13 mouse cellular contexts compared by ENCODE assay signal in genomic region chr11:3333111-3333695, GRCm38 (mm10). TPM values are rescaled to one million over a fixed set of nuclear protein-coding genes. Genes with fewer than 3 reads are reported as not detected.
DNase-seq lines count a peak whose midpoint lies in the region; ATAC-seq and TF ChIP-seq lines count a peak whose summit lies in the region.
"Had no signal": no experiment of that assay in that cellular context is flagged by ENCODE, and none has a peak within 500 bp of the region (broad histone marks: within the 10 kb centered on the region; RNA-seq: fewer than 3 reads in every experiment).

No protein-coding gene starts in this region.

- H3K4me2 ChIP-seq in heart, embryonic 14.5 days (ENCODE audit: low read length) = peak overlapping the region; percentile 100; the same call in 1 of the 2 replicates

- TF ChIP-seq CTCF in left cerebral cortex, adult 2 months (IDR thresholded peaks at IDR 0.05) = no peak
- TF ChIP-seq CTCF in E14TG2a.4 (conservative IDR thresholded peaks at IDR 0.05; ENCODE audit: low read length) = no peak

- no peak for DNase-seq in heart, postnatal 25 days (ENCODE audit: low spot score)
- DNase-seq in left cerebral cortex, adult 2 months (ENCODE audit: extremely low spot score in 1 of 2, low spot score in 2 of 2) = no peak
- DNase-seq in left cerebral cortex, adult 8-10 months (ENCODE audit: low spot score in 2 of 2) = no peak
- no peak for DNase-seq in ES-E14 (ENCODE audit: low read depth, low spot score)
- DNase-seq: adrenal gland, adult 8-10 months; right cerebral cortex, postnatal 25 days had no signal

- no peaks in the 10 kb centered on the region for H3K9me3 ChIP-seq in heart, embryonic 14.5 days (ENCODE audit: control insufficient read depth, low read length)
- H3K9me3 ChIP-seq in E14TG2a.4 (ENCODE audit: low read length) = no peaks in the 10 kb centered on the region
- H3K9me3 ChIP-seq in ES-E14 (ENCODE audit: control insufficient read depth, insufficient read depth, low read depth, low read length) = no peaks in the 10 kb centered on the region
- H3K9me3 ChIP-seq: liver, embryonic 12.5 days; midbrain, embryonic 12.5 days; stomach, embryonic 15.5 days had no signal

- no peak overlapping the region for H3K4me3 ChIP-seq in heart, embryonic 14.5 days (ENCODE audit: control insufficient read depth in 1 of 2, insufficient read depth in 1 of 2, low read depth in 1 of 2, low read length in 2 of 2)
- H3K4me3 ChIP-seq in left cerebral cortex, adult 2 months = no peak overlapping the region
- H3K4me3 ChIP-seq in E14TG2a.4 (replicated peaks; ENCODE audit: low read length) (peak overlapping the region; percentile 79), ES-E14 (ENCODE audit: insufficient read depth in 1 of 2, low read depth in 1 of 2, low read length in 2 of 2, poor library complexity in 1 of 2, severe bottlenecking in 1 of 2) (0 out of 4 replicates have a peak overlapping the region, but pooled peaks of 1 of the 2 experiments have one; percentile 6)

- in situ Hi-C loops in ES-E14 (cut with MboI; ENCODE audit: low sequenced_read_pairs in 2 of 2, unreplicated experiment in 2 of 2) = no loop called here

- peak overlapping the region in 1 of 2 experiments; percentile 90; a peak in 1 of 4 replicates for H3K27ac ChIP-seq in heart, embryonic 14.5 days (replicated peaks in 1 of 2; ENCODE audit: control insufficient read depth in 1 of 2, insufficient read depth in 1 of 2, low read depth in 2 of 2, low read length in 2 of 2)
- peak overlapping the region; percentile 74; the same call in 1 of the 2 replicates for H3K27ac ChIP-seq in left cerebral cortex, adult 2 months
- H3K27ac ChIP-seq in ES-E14 (ENCODE audit: insufficient read depth, low read depth, low read length, poor library complexity, severe bottlenecking) = peak overlapping the region; percentile 44; the same call in 1 of the 2 replicates
- H3K27ac ChIP-seq: liver, embryonic 12.5 days; midbrain, embryonic 12.5 days had no signal

- H3K27me3 ChIP-seq in heart, embryonic 14.5 days (ENCODE audit: control insufficient read depth, insufficient read depth, low read length) = no peaks in the 10 kb centered on the region
- H3K27me3 ChIP-seq in E14TG2a.4 (ENCODE audit: insufficient read depth, low read length) = peaks cover 9% of the 10 kb centered on the region; the same call in 1 of the 2 replicates
- H3K27me3 ChIP-seq: CH12.LX; stomach, embryonic 15.5 days had no signal

- ATAC-seq in heart, embryonic 14.5 days (ENCODE audit: insufficient number of reproducible peaks, insufficient read depth, low FRiP score, low read depth) = no peak
- no peak for ATAC-seq in CD4-positive, CD25-positive, alpha-beta regulatory T cell, adult 4 months

- H3K9ac ChIP-seq in heart, embryonic 14.5 days (ENCODE audit: low read length) = no peak overlapping the region
- H3K9ac ChIP-seq in ES-E14 (ENCODE audit: insufficient read depth, low read depth, low read length, poor library complexity, severe bottlenecking) = peak overlapping the region; percentile 43; the same call in 1 of the 2 replicates
- H3K9ac ChIP-seq: midbrain, embryonic 12.5 days; stomach, embryonic 15.5 days had no signal

- H3K4me1 ChIP-seq in heart, embryonic 14.5 days (ENCODE audit: control insufficient read depth in 2 of 2, insufficient read depth in 2 of 2, low read length in 2 of 2) = peaks cover 49 to 72% of the 10 kb centered on the region in 2 experiments
- H3K4me1 ChIP-seq in E14TG2a.4 (replicated peaks; ENCODE audit: low read depth, low read length) = peaks cover 92% of the 10 kb centered on the region
- H3K4me1 ChIP-seq in ES-E14 (ENCODE audit: control insufficient read depth in 2 of 2, insufficient read depth in 2 of 2, low read length in 2 of 2, poor library complexity in 1 of 2) = peaks cover 21 to 46% of the 10 kb centered on the region in 2 experiments

- intact Hi-C loops in heart, postnatal 25 days (cut with DNase I) = no loop called here
- intact Hi-C loops in left cerebral cortex, adult 2 months (cut with DNase I) = no loop called here

- 89% methylated on average over 11 of the region's 11 CpGs for WGBS in heart, embryonic 14.5 days

- peaks cover 22% of the 10 kb centered on the region for H3K36me3 ChIP-seq in heart, embryonic 14.5 days (ENCODE audit: control insufficient read depth, insufficient read depth, low read length)
- H3K36me3 ChIP-seq in E14TG2a.4 (ENCODE audit: insufficient read depth, low read length) (peaks cover 14% of the 10 kb centered on the region; the same call in 1 of the 2 replicates), ES-E14 (ENCODE audit: control insufficient read depth, insufficient read depth, low read length, poor library complexity, severe bottlenecking) (no peaks in the 10 kb centered on the region; the same call in 1 of the 2 replicates)
- H3K36me3 ChIP-seq: liver, embryonic 12.5 days; midbrain, embryonic 12.5 days; stomach, embryonic 15.5 days had no signal

TF ChIP-seq in ES-E14, 5 proteins besides CTCF, POLR2A, EP300 and RAD21:
- no peak for TF ChIP-seq MAFK (IDR thresholded peaks at IDR 0.05; ENCODE audit: insufficient read depth, low read depth, low read length)
- TF ChIP-seq ZC3H11A (IDR thresholded peaks at IDR 0.05; ENCODE audit: borderline replicate concordance, low read depth, low read length) = no peak
- TF ChIP-seq ZNF384 (IDR thresholded peaks at IDR 0.05; ENCODE audit: low read depth, low read length) = no peak
- no peak for TF ChIP-seq HCFC1 (IDR thresholded peaks at IDR 0.05; ENCODE audit: borderline replicate concordance, insufficient read depth, low read length)
- no peak for TF ChIP-seq CHD2 (IDR thresholded peaks at IDR 0.05; ENCODE audit: low read depth, low read length)

RNA-seq across cellular contexts. Expression of gene Pik3ip1, which starts 3.0 kb away (rescaled TPM):
- 32.2 TPM in 2 replicates for polyA plus RNA-seq in heart, embryonic 14.5 days (2014; fragmentation: Nextera tagmentation; extraction: Ambion mirVana)
- total RNA-seq in heart, postnatal 25 days (2021) = 10 to 100 TPM; 39.4 to 42.4 TPM
- 10 to 100 TPM; 28.1 to 31.5 TPM for total RNA-seq in left cerebral cortex, adult 2 months (2021)
- 10 to 100 TPM; 40.3 to 44.5 (median 42.4) TPM for total RNA-seq in left cerebral cortex, adult 8-10 months (2022)
- 8.5 and 16.1 TPM in 2 replicates for total RNA-seq in ES-E14 (2012; rRNA removed)
- 10 to 100 TPM; 54.8 to 78.5 TPM for polyA plus RNA-seq in CD4-positive, CD25-positive, alpha-beta regulatory T cell, adult 4 months (2017; shearing (Covaris generic))

RNA-seq across cellular contexts. Expression of gene Patz1, which starts 44.5 kb away (rescaled TPM):
- polyA plus RNA-seq in heart, embryonic 14.5 days (2014; fragmentation: Nextera tagmentation; extraction: Ambion mirVana) = 23.7 and 26.2 TPM in 2 replicates
- total RNA-seq in heart, postnatal 25 days (2021) = 10 to 100 TPM; 25.6 to 26.4 TPM
- 10 to 100 TPM; 41.5 to 46.9 TPM for total RNA-seq in left cerebral cortex, adult 2 months (2021)
- total RNA-seq in left cerebral cortex, adult 8-10 months (2022) = 10 to 100 TPM; 53.4 to 57.4 (median 54.1) TPM
- 61.8 and 63.5 TPM in 2 replicates for total RNA-seq in ES-E14 (2012; rRNA removed)
- 10 to 100 TPM; 14.2 to 17.7 TPM for polyA plus RNA-seq in CD4-positive, CD25-positive, alpha-beta regulatory T cell, adult 4 months (2017; shearing (Covaris generic))
